Mouse (Mus musculus) cerebellum, postnatal 10 days (tissue): ENCODE results near the gene Fzd1.

Source experiments
- DNase-seq, 2 experiments: peaks; one replicate each; pipeline ENCODE4 v3.0.0; 2021; ENCODE audit warnings: mixed read lengths in 2 of 2

Fzd1 gene

GRCm38 (mm10) chr5:4742722-4743121, 15.1 kb downstream of the Fzd1 start:
- no peak for DNase-seq

GRCm38 (mm10) chr5:4737013-4737412, 20.8 kb downstream of the Fzd1 start:
- no peak for DNase-seq

- DNase-seq: no peak
Measured at GRCm38 (mm10) chr5:4735461-4735860, 22.4 kb downstream of the Fzd1 start.

GRCm38 (mm10) chr5:4733239-4733638, 24.6 kb downstream of the Fzd1 start:
- no peak for DNase-seq

GRCm38 (mm10) chr5:4732241-4733229, 25.3 kb downstream of the Fzd1 start:
- DNase-seq: no peak

GRCm38 (mm10) chr5:4731743-4732215, 26.1 kb downstream of the Fzd1 start:
- DNase-seq: no peak

- no peak for DNase-seq
Measured at GRCm38 (mm10) chr5:4731064-4731463, 26.8 kb downstream of the Fzd1 start.
